In genomic region chr7:25278341-25279075, GRCm38 (mm10) we compare ENCODE assay signal across 8 mouse cellular contexts. TPM values are rescaled to one million over a fixed set of nuclear protein-coding genes. Genes with fewer than 3 reads are reported as not detected.
DNase-seq lines count a peak whose midpoint lies in the region; ATAC-seq and TF ChIP-seq lines count a peak whose summit lies in the region.

No protein-coding gene starts in this region.

- DNase-seq in B cell, adult 2 months = peak; percentile 86
- peak; percentile 90 for DNase-seq in kidney, postnatal 0 days (ENCODE audit: low spot score)
- peak; percentile 86 for DNase-seq in liver, adult 2 months (ENCODE audit: extremely low read depth, low read depth, low spot score)
- DNase-seq in spleen, postnatal 14 days (ENCODE audit: low spot score in 2 of 2) = peak; percentile 72 to 74

- peak overlapping the region; percentile 99 for H3K27ac ChIP-seq in bone marrow macrophage, adult 2 months (ENCODE audit: insufficient read depth, low read depth, low read length)
- peak overlapping the region; percentile 100 for H3K27ac ChIP-seq in embryonic fibroblast, embryonic 13.5 days (ENCODE audit: insufficient read depth, low read length)
- H3K27ac ChIP-seq in heart, embryonic 13.5 days (replicated peaks) = peak overlapping the region; percentile 100
- peak overlapping the region; percentile 96 for H3K27ac ChIP-seq in kidney, postnatal 0 days
- peak overlapping the region; percentile 72 for H3K27ac ChIP-seq in liver, adult 2 months (replicated peaks; ENCODE audit: insufficient read depth, low read depth, low read length)

- TF ChIP-seq CTCF in bone marrow macrophage, adult 2 months (IDR thresholded peaks at IDR 0.05; ENCODE audit: low read depth, low read length) = no peak
- TF ChIP-seq CTCF in embryonic fibroblast, embryonic 13.5 days (IDR thresholded peaks at IDR 0.05; ENCODE audit: borderline replicate concordance, insufficient read depth, low read length) = peak; percentile 75; the same call in 1 of the 2 replicates
- peak; percentile 68; the same call in 1 of the 2 replicates for TF ChIP-seq CTCF in kidney, postnatal 0 days (IDR thresholded peaks at IDR 0.05; ENCODE audit: low read depth)
- TF ChIP-seq CTCF in liver, adult 2 months (IDR thresholded peaks at IDR 0.05; ENCODE audit: low read depth, low read length) = peak; percentile 74

- peak overlapping the region; percentile 75 for H3K4me3 ChIP-seq in bone marrow macrophage, adult 2 months (ENCODE audit: insufficient read depth, low read length)
- peak overlapping the region; percentile 44 for H3K4me3 ChIP-seq in embryonic fibroblast, embryonic 13.5 days (ENCODE audit: insufficient read depth, low read length)
- H3K4me3 ChIP-seq in heart, embryonic 13.5 days = peak overlapping the region; percentile 69
- peak overlapping the region; percentile 62 for H3K4me3 ChIP-seq in kidney, postnatal 0 days (replicated peaks; ENCODE audit: low read depth, low read length)
- H3K4me3 ChIP-seq in liver, adult 2 months (ENCODE audit: insufficient read depth, low read depth, low read length) = peak overlapping the region; percentile 69

- ATAC-seq in heart, embryonic 13.5 days (ENCODE audit: extremely low read depth, insufficient number of reproducible peaks, low FRiP score, low TSS enrichment) = 0 out of 2 replicates have a peak, but pooled peaks have one; percentile 3
- peak; percentile 50 for ATAC-seq in kidney, postnatal 0 days (replicated peaks; ENCODE audit: low FRiP score, low read depth)
- peak; percentile 53 for ATAC-seq in monocyte, adult 5-6 weeks (replicated peaks; ENCODE audit: insufficient number of reproducible peaks, low FRiP score, low TSS enrichment, poor library complexity, severe bottlenecking)

- H3K9me3 ChIP-seq in heart, embryonic 13.5 days = no peaks in the 10 kb centered on the region
- H3K9me3 ChIP-seq in kidney, postnatal 0 days (replicated peaks; ENCODE audit: low read length) = no peaks in the 10 kb centered on the region

- peaks cover 45% of the 10 kb centered on the region for H3K4me1 ChIP-seq in bone marrow macrophage, adult 2 months (ENCODE audit: control insufficient read depth, insufficient read depth, low read length)
- H3K4me1 ChIP-seq in embryonic fibroblast, embryonic 13.5 days (ENCODE audit: control insufficient read depth, insufficient read depth, low read length) = peaks cover 24% of the 10 kb centered on the region
- H3K4me1 ChIP-seq in heart, embryonic 13.5 days = peaks cover 74% of the 10 kb centered on the region
- peaks cover 42% of the 10 kb centered on the region for H3K4me1 ChIP-seq in kidney, postnatal 0 days (replicated peaks; ENCODE audit: insufficient read depth, low read length)
- peaks cover 24% of the 10 kb centered on the region for H3K4me1 ChIP-seq in liver, adult 2 months (ENCODE audit: control insufficient read depth, insufficient read depth, low read length)

- WGBS in heart, embryonic 13.5 days = under 1% methylated on average over 50 of the region's 60 CpGs
- WGBS in kidney, postnatal 0 days = under 1% methylated on average over 54 of the region's 60 CpGs
- WGBS in liver, adult 2 months = under 1% methylated on average over 58 of the region's 60 CpGs

- H3K27me3 ChIP-seq in heart, embryonic 13.5 days (replicated peaks) = no peaks in the 10 kb centered on the region
- H3K27me3 ChIP-seq in kidney, postnatal 0 days (ENCODE audit: insufficient read depth, low read length) = no peaks in the 10 kb centered on the region
- H3K27me3 ChIP-seq in liver, adult 2 months (ENCODE audit: control insufficient read depth, insufficient read depth, low read length) = no peaks in the 10 kb centered on the region

- peaks cover 15% of the 10 kb centered on the region for H3K36me3 ChIP-seq in heart, embryonic 13.5 days
- no peaks in the 10 kb centered on the region for H3K36me3 ChIP-seq in kidney, postnatal 0 days (ENCODE audit: insufficient read depth, low read length)
- no peaks in the 10 kb centered on the region for H3K36me3 ChIP-seq in liver, adult 2 months (ENCODE audit: control insufficient read depth, insufficient read depth, low read length)

- peaks cover 7% of the 10 kb centered on the region; the same call in 1 of the 2 replicates for H3K79me2 ChIP-seq in liver, adult 2 months (ENCODE audit: control insufficient read depth, insufficient read depth, low read length)

- peak overlapping the region; percentile 92 for H3K4me2 ChIP-seq in heart, embryonic 13.5 days
- peak overlapping the region; percentile 97 for H3K4me2 ChIP-seq in kidney, postnatal 0 days (ENCODE audit: low read length)

- no peak for TF ChIP-seq POLR2A in bone marrow macrophage, adult 2 months (IDR thresholded peaks at IDR 0.05; ENCODE audit: borderline replicate concordance, low read depth, low read length)
- peak; percentile 70 for TF ChIP-seq POLR2A in embryonic fibroblast, embryonic 13.5 days (IDR thresholded peaks at IDR 0.05; ENCODE audit: low read depth, low read length)
- peak; percentile 56; the same call in 1 of the 2 replicates for TF ChIP-seq POLR2A in liver, adult 2 months (IDR thresholded peaks at IDR 0.05; ENCODE audit: extremely low read depth, insufficient read depth, low read length)

- H3K9ac ChIP-seq in heart, embryonic 13.5 days = peak overlapping the region; percentile 91
- H3K9ac ChIP-seq in kidney, postnatal 0 days (ENCODE audit: low read depth, low read length) = peak overlapping the region; percentile 67
- peak overlapping the region; percentile 75 for H3K9ac ChIP-seq in liver, adult 2 months (ENCODE audit: low read depth, low read length)

RNA-seq across cellular contexts. Expression of gene Cic, which starts 11.0 kb away (rescaled TPM):
- polyA plus RNA-seq in bone marrow macrophage, adult 2 months (2012; ENCODE audit: insufficient read depth, insufficient read length, missing spikeins) = 251 and 272 TPM in 2 replicates
- polyA plus RNA-seq in embryonic fibroblast, embryonic 13.5 days (2011; ENCODE audit: insufficient read length, low read depth, missing spikeins) = 138 and 152 TPM in 2 replicates
- 22.9 and 23.4 TPM in 2 replicates for polyA plus RNA-seq in heart, embryonic 13.5 days (2015; fragmentation: Nextera tagmentation; extraction: Ambion mirVana)
- 22.0 and 23.3 TPM in 2 replicates for polyA plus RNA-seq in kidney, postnatal 0 days (2015; fragmentation: Nextera tagmentation; extraction: Ambion mirVana)
- 5.3 and 8.3 TPM in 2 replicates for total RNA-seq in liver, adult 2 months (2014; rRNA removed)
- polyA plus RNA-seq in liver, adult 2 months (2012; rRNA removed) = 18.3 and 23.3 TPM in 2 replicates
- total RNA-seq in monocyte, adult 5-6 weeks (2017) = 55.5 to 68.5 TPM (median 65.9 TPM) in 3 replicates

RNA-seq across cellular contexts. Expression of gene Pafah1b3, which starts 19.3 kb away (rescaled TPM):
- polyA plus RNA-seq in bone marrow macrophage, adult 2 months (2012; ENCODE audit: insufficient read depth, insufficient read length, missing spikeins) = 35.5 and 38.0 TPM in 2 replicates
- 46.2 and 48.8 TPM in 2 replicates for polyA plus RNA-seq in embryonic fibroblast, embryonic 13.5 days (2011; ENCODE audit: insufficient read length, low read depth, missing spikeins)
- polyA plus RNA-seq in heart, embryonic 13.5 days (2015; fragmentation: Nextera tagmentation; extraction: Ambion mirVana) = 145 and 154 TPM in 2 replicates
- 144 and 152 TPM in 2 replicates for polyA plus RNA-seq in kidney, postnatal 0 days (2015; fragmentation: Nextera tagmentation; extraction: Ambion mirVana)
- total RNA-seq in liver, adult 2 months (2014; rRNA removed) = 3.7 and 6.0 TPM in 2 replicates
- 8.4 and 10.0 TPM in 2 replicates for polyA plus RNA-seq in liver, adult 2 months (2012; rRNA removed)
- total RNA-seq in monocyte, adult 5-6 weeks (2017) = 8.0 to 20.6 TPM (median 20.3 TPM) in 3 replicates

RNA-seq across cellular contexts. Expression of gene Prr19, which starts 22.7 kb away (rescaled TPM):
- polyA plus RNA-seq in bone marrow macrophage, adult 2 months (2012; ENCODE audit: insufficient read depth, insufficient read length, missing spikeins) = not detected in 2 replicates
- not detected in 2 replicates for polyA plus RNA-seq in embryonic fibroblast, embryonic 13.5 days (2011; ENCODE audit: insufficient read length, low read depth, missing spikeins)
- 0.23 and 0.39 TPM in 2 replicates for polyA plus RNA-seq in heart, embryonic 13.5 days (2015; fragmentation: Nextera tagmentation; extraction: Ambion mirVana)
- 0.21 and 0.26 TPM in 2 replicates for polyA plus RNA-seq in kidney, postnatal 0 days (2015; fragmentation: Nextera tagmentation; extraction: Ambion mirVana)
- total RNA-seq in liver, adult 2 months (2014; rRNA removed) = not detected in 2 replicates
- polyA plus RNA-seq in liver, adult 2 months (2012; rRNA removed) = not detected in 2 replicates
- total RNA-seq in monocyte, adult 5-6 weeks (2017) = not detected in 3 replicates

RNA-seq across cellular contexts. Expression of gene Tmem145, which starts 27.4 kb away (rescaled TPM):
- not detected in 2 replicates for polyA plus RNA-seq in bone marrow macrophage, adult 2 months (2012; ENCODE audit: insufficient read depth, insufficient read length, missing spikeins)
- polyA plus RNA-seq in embryonic fibroblast, embryonic 13.5 days (2011; ENCODE audit: insufficient read length, low read depth, missing spikeins) = not detected in 2 replicates
- polyA plus RNA-seq in heart, embryonic 13.5 days (2015; fragmentation: Nextera tagmentation; extraction: Ambion mirVana) = 0.11 and 0.34 TPM in 2 replicates
- 0.23 and 0.50 TPM in 2 replicates for polyA plus RNA-seq in kidney, postnatal 0 days (2015; fragmentation: Nextera tagmentation; extraction: Ambion mirVana)
- not detected in 2 replicates for total RNA-seq in liver, adult 2 months (2014; rRNA removed)
- not detected in 2 replicates for polyA plus RNA-seq in liver, adult 2 months (2012; rRNA removed)
- not detected in 3 replicates for total RNA-seq in monocyte, adult 5-6 weeks (2017)

RNA-seq across cellular contexts. Expression of gene Erf, which starts 27.9 kb away (rescaled TPM):
- polyA plus RNA-seq in bone marrow macrophage, adult 2 months (2012; ENCODE audit: insufficient read depth, insufficient read length, missing spikeins) = 22.7 and 27.8 TPM in 2 replicates
- 64.5 and 70.9 TPM in 2 replicates for polyA plus RNA-seq in embryonic fibroblast, embryonic 13.5 days (2011; ENCODE audit: insufficient read length, low read depth, missing spikeins)
- polyA plus RNA-seq in heart, embryonic 13.5 days (2015; fragmentation: Nextera tagmentation; extraction: Ambion mirVana) = 11.2 and 14.3 TPM in 2 replicates
- 12.7 and 18.6 TPM in 2 replicates for polyA plus RNA-seq in kidney, postnatal 0 days (2015; fragmentation: Nextera tagmentation; extraction: Ambion mirVana)
- 7.4 and 8.8 TPM in 2 replicates for total RNA-seq in liver, adult 2 months (2014; rRNA removed)
- 23.3 and 27.0 TPM in 2 replicates for polyA plus RNA-seq in liver, adult 2 months (2012; rRNA removed)
- 3.7 to 8.1 TPM (median 7.3 TPM) in 3 replicates for total RNA-seq in monocyte, adult 5-6 weeks (2017)

Comparison
In these comparisons a context has a peak if more than half of its experiments do, and no peak if none do; other contexts are left out.
1. Peak in every context shown above with its lines: DNase-seq, ATAC-seq, H3K4me3 ChIP-seq and H3K27ac ChIP-seq.
2. ATAC-seq: peak in every context shown above with its lines; median percentile 53 in monocyte, adult 5-6 weeks; 50 in kidney, postnatal 0 days; 3 in heart, embryonic 13.5 days.